Mouse (Mus musculus) MEL (cell line): ENCODE data around the gene Gm5127. TPM values are rescaled to one million over a fixed set of nuclear protein-coding genes. Genes with fewer than 3 reads are reported as not detected.

Experiments used
- DNase-seq: peaks from one replicate; pipeline ENCODE4 v3.0.0; 2011; ENCODE audit warnings: low read depth, low spot score
- H3K27ac ChIP-seq: 2 replicates; pipeline ENCODE4 v1.5.1; 2012; ENCODE audit warnings: low read depth, mild to moderate bottlenecking, control low read depth, low read length, moderate library complexity; ENCODE audit not compliant: control insufficient read depth
- H3K27me3 ChIP-seq, 2 experiments: fragments of 150-350 bp in 1 of 2; sonication (generic) in 1 of 2; 2 replicates each; pipeline ENCODE4 v1.6.1; 2012; ENCODE audit warnings: low read length in 2 of 2, mild to moderate bottlenecking in 2 of 2, improper control_type of control experiment in 1 of 2, moderate library complexity in 1 of 2; ENCODE audit not compliant: insufficient read depth in 2 of 2, control insufficient read depth in 1 of 2
- H3K36me3 ChIP-seq, 2 experiments: 2 replicates each; pipeline ENCODE4 v1.6.1; 2012 to 2014; ENCODE audit warnings: low read length in 2 of 2, improper control_type of control experiment in 1 of 2, inconsistent platforms in 1 of 2, mild to moderate bottlenecking in 1 of 2; ENCODE audit not compliant: insufficient read depth in 2 of 2, control insufficient read depth in 1 of 2
- H3K4me1 ChIP-seq, 2 experiments: fragments of 150-350 bp in 1 of 2; sonication (generic) in 1 of 2; 2 replicates each; pipeline ENCODE4 v1.6.1; 2012; ENCODE audit warnings: low read length in 2 of 2, improper control_type of control experiment in 1 of 2, mild to moderate bottlenecking in 1 of 2; ENCODE audit not compliant: insufficient read depth in 2 of 2, control insufficient read depth in 1 of 2
- H3K4me3 ChIP-seq, 2 experiments: fragments of 150-350 bp in 1 of 2; sonication (generic) in 1 of 2; 2 replicates each; pipeline ENCODE4 v1.5.1; 2012; ENCODE audit warnings: low read depth in 2 of 2, low read length in 2 of 2, mild to moderate bottlenecking in 2 of 2, moderate library complexity in 2 of 2, control low read depth in 1 of 2, improper control_type of control experiment in 1 of 2; ENCODE audit not compliant: control insufficient read depth in 1 of 2, insufficient read depth in 1 of 2
- H3K79me2 ChIP-seq: 2 replicates; pipeline ENCODE4 v1.6.1; 2012; ENCODE audit warnings: mild to moderate bottlenecking, low read length, moderate library complexity; ENCODE audit not compliant: control insufficient read depth, poor library complexity, insufficient read depth
- H3K9ac ChIP-seq: 2 replicates; pipeline ENCODE4 v1.6.1; 2012; ENCODE audit warnings: low read depth, mild to moderate bottlenecking, control low read depth, low read length, moderate library complexity; ENCODE audit not compliant: control insufficient read depth, poor library complexity, severe bottlenecking
- H3K9me3 ChIP-seq: fragments of 150-350 bp; sonication (generic); replicated peaks from 2 replicates; pipeline ENCODE4 v1.6.1; 2012; ENCODE audit warnings: mild to moderate bottlenecking, low read length, improper control_type of control experiment, moderate library complexity; ENCODE audit not compliant: insufficient read depth
- CHD2 ChIP-seq: IDR thresholded peaks from 2 replicates; pipeline ENCODE4 v1.6.1; 2011; ENCODE audit warnings: low read length, improper control_type of control experiment
- CTCF ChIP-seq, 3 experiments: IDR thresholded peaks in 2 of 3; conservative IDR thresholded peaks in 1 of 3; 2 replicates each; pipeline ENCODE4 v1.5.1; 2011 to 2012; ENCODE audit warnings: low read length in 3 of 3, low read depth in 2 of 3, mild to moderate bottlenecking in 2 of 3, improper control_type of control experiment in 1 of 3, inconsistent platforms in 1 of 3, mixed read lengths in 1 of 3, moderate library complexity in 1 of 3; ENCODE audit not compliant: control insufficient read depth in 1 of 3, insufficient read depth in 1 of 3, poor library complexity in 1 of 3, severe bottlenecking in 1 of 3
- ELF1 ChIP-seq: IDR thresholded peaks from 2 replicates; pipeline ENCODE4 v1.6.1; 2014; ENCODE audit warnings: low read depth, mild to moderate bottlenecking, inconsistent platforms, low read length, improper control_type of control experiment, moderate library complexity
- EP300 ChIP-seq, 2 experiments: IDR thresholded peaks; 2 replicates each; pipeline ENCODE4 v1.6.1; 2011; ENCODE audit warnings: improper control_type of control experiment in 2 of 2, low read length in 2 of 2, low read depth in 1 of 2, mild to moderate bottlenecking in 1 of 2
- ETS1 ChIP-seq: IDR thresholded peaks from 2 replicates; pipeline ENCODE4 v1.6.1; 2012; ENCODE audit warnings: low read depth, mild to moderate bottlenecking, inconsistent platforms, low read length, improper control_type of control experiment, moderate library complexity
- GABPA ChIP-seq: IDR thresholded peaks from 2 replicates; pipeline ENCODE4 v1.6.1; 2012; ENCODE audit warnings: low read depth, mild to moderate bottlenecking, inconsistent platforms, low read length, improper control_type of control experiment, moderate library complexity
- MAZ ChIP-seq: IDR thresholded peaks from 2 replicates; pipeline ENCODE4 v1.6.1; 2012; ENCODE audit warnings: low read depth, mild to moderate bottlenecking, inconsistent platforms, low read length, improper control_type of control experiment
- NRF1 ChIP-seq: IDR thresholded peaks from 2 replicates; pipeline ENCODE4 v1.6.1; 2014; ENCODE audit warnings: low read depth, mild to moderate bottlenecking, inconsistent platforms, low read length, improper control_type of control experiment, moderate library complexity; ENCODE audit not compliant: poor library complexity, insufficient read depth, severe bottlenecking
- TAL1 ChIP-seq: IDR thresholded peaks from 2 replicates; pipeline ENCODE4 v1.6.1; 2012; ENCODE audit warnings: mild to moderate bottlenecking, inconsistent platforms, low read length, moderate library complexity, mixed read lengths
- TBP ChIP-seq: IDR thresholded peaks from 2 replicates; pipeline ENCODE4 v1.8.0; 2011; ENCODE audit warnings: low read depth, low read length, improper control_type of control experiment
- ZKSCAN1 ChIP-seq: IDR thresholded peaks from 2 replicates; pipeline ENCODE4 v1.6.1; 2012; ENCODE audit warnings: low read depth, mild to moderate bottlenecking, inconsistent platforms, low read length, improper control_type of control experiment, moderate library complexity
- polyA plus RNA-seq, 2 experiments: library from polyadenylated mRNA; stranded (reverse) in 1 of 2; unstranded in 1 of 2; fragments of >175 nt in 1 of 2; fragments of >200 nt in 1 of 2; gene quantifications; 2 replicates each; pipeline versions ENCODE4 v1.2.1 to v1.2.4; 2012; ENCODE audit warnings: low replicate concordance in 2 of 2, low read depth in 1 of 2; ENCODE audit not compliant: insufficient read length in 2 of 2, insufficient read depth in 1 of 2, missing spikeins in 1 of 2
- total RNA-seq: library from RNA; depleted of rRNA; stranded (reverse); fragments of 300-350 nt; gene quantifications from 2 replicates; pipeline ENCODE4 v1.2.3, GENCODE M21; 2012; rRNA removed

Gene Gm5127
- total and polyA plus RNA-seq, 3 experiments = not detected

GRCm38 (mm10) chrX:106742241-106742640 lies 159.3 kb downstream of the Gm5127 start:
- Histone ChIP-seq H3K9ac (no peak overlapping the region), H3K27ac (no peak overlapping the region), H3K79me2 (no peaks in the 10 kb centered on the region), H3K36me3 (no peaks in the 10 kb centered on the region), H3K9me3 (no peaks in the 10 kb centered on the region), H3K4me3 (no peak overlapping the region), H3K27me3 (no peaks in the 10 kb centered on the region), H3K4me1 (no peaks in the 10 kb centered on the region)
- no peak for DNase-seq
- TF ChIP-seq NRF1 (no peak), GABPA (no peak), CTCF (IDR thresholded peaks at IDR 0.05 in 2 of 3, conservative IDR thresholded peaks at IDR 0.05 in 1 of 3; ENCODE audit: control insufficient read depth in 1 of 3, insufficient read depth in 1 of 3, low read depth in 2 of 3, low read length in 3 of 3, poor library complexity in 1 of 3, severe bottlenecking in 1 of 3) (no peak), CHD2 (no peak), TBP (no peak)
- TF ChIP-seq, all 39 proteins: peak for 0

- Histone ChIP-seq H3K9me3 (no peaks in the 10 kb centered on the region), H3K4me3 (no peak overlapping the region), H3K36me3 (no peaks in the 10 kb centered on the region), H3K27ac (no peak overlapping the region), H3K79me2 (no peaks in the 10 kb centered on the region), H3K9ac (no peak overlapping the region), H3K27me3 (no peaks in the 10 kb centered on the region), H3K4me1 (no peaks in the 10 kb centered on the region)
- DNase-seq = no peak
- no peak for TF ChIP-seq MAZ
- no peak for TF ChIP-seq CHD2
- no peak for TF ChIP-seq ETS1
- no peak for TF ChIP-seq ELF1
- TF ChIP-seq TAL1 = no peak
- TF ChIP-seq ZKSCAN1 = no peak
- no peak for TF ChIP-seq EP300 (IDR thresholded peaks at IDR 0.05; ENCODE audit: low read depth in 1 of 2, low read length in 2 of 2)
Observed at GRCm38 (mm10) chrX:106755272-106755671, 172.3 kb downstream of the Gm5127 start.

Other genes with a start within 250 kb of the Gm5127 start
- gene Fndc3c1, start 97.8 kb upstream of the Gm5127 start, total RNA-seq = not detected in 2 replicates
- not detected for gene Fndc3c1, start 97.8 kb upstream of the Gm5127 start, polyA plus RNA-seq
- gene Cysltr1, start 20.5 kb downstream of the Gm5127 start, total RNA-seq = 0.04 and 0.29 TPM in 2 replicates
- under 1 TPM in 1 of 2 experiments, not detected in 1; 0.13 TPM for gene Cysltr1, start 20.5 kb downstream of the Gm5127 start, polyA plus RNA-seq